ENCODE assay signal across 16 mouse cellular contexts in the genomic region with DNA sequence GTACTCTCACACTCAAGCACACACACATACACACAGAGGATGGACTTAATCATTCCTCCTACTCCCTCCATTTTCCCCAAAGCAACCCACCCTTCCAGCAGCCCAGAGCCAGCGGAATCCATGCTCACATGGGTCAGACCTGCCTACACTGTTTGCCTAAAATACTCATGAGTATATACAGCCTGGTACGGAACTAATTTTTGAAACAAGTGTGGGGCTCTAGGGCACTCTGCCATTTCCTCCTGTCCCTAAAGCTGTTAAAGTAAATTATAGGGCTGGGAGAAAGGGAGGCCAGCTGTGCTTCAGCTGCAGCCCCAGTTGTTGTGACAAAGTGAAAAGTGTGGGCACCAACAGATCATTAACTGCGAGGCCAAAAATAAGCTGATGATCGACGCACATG.
DNase-seq lines count a peak whose midpoint lies in the region; ATAC-seq and TF ChIP-seq lines count a peak whose summit lies in the region.
"Had no signal": no experiment of that assay in that cellular context is flagged by ENCODE, and none has a peak within 500 bp of the region (broad histone marks: within the 10 kb centered on the region; RNA-seq: fewer than 3 reads in every experiment).

No protein-coding gene starts in this region.

- H3K9ac ChIP-seq in kidney, embryonic 16.5 days (replicated peaks; ENCODE audit: low read length), result no peak overlapping the region
- no peak overlapping the region for H3K9ac ChIP-seq in limb, embryonic 11.5 days (ENCODE audit: low read length)
- H3K9ac ChIP-seq: forebrain, embryonic 13.5 days had no signal

- H3K4me2 ChIP-seq in kidney, embryonic 16.5 days (replicated peaks; ENCODE audit: low read depth, low read length), result no peak overlapping the region
- no peak overlapping the region for H3K4me2 ChIP-seq in limb, embryonic 11.5 days (ENCODE audit: low read depth, severe bottlenecking)
- H3K4me2 ChIP-seq: forebrain, embryonic 13.5 days had no signal

- no peaks in the 10 kb centered on the region for H3K27me3 ChIP-seq in kidney, embryonic 16.5 days (ENCODE audit: insufficient read depth, low read length)
- H3K27me3 ChIP-seq in kidney, adult 2 months (replicated peaks; ENCODE audit: control insufficient read depth, insufficient read depth, low read length), result no peaks in the 10 kb centered on the region; the same call in 1 of the 2 replicates
- no peaks in the 10 kb centered on the region for H3K27me3 ChIP-seq in limb, embryonic 11.5 days (ENCODE audit: control insufficient read depth, insufficient read depth, low read length)
- no peaks in the 10 kb centered on the region for H3K27me3 ChIP-seq in midbrain, embryonic 10.5 days (ENCODE audit: low read depth, poor library complexity, severe bottlenecking)
- H3K27me3 ChIP-seq: forebrain, embryonic 13.5 days had no signal

- no peak for DNase-seq in kidney, adult 2 months
- peak; percentile 4 to 15 for DNase-seq in right cerebral cortex, adult 2 months (ENCODE audit: low spot score in 2 of 2)
- no peak for DNase-seq in right cerebral cortex, postnatal 4 days
- DNase-seq in limb, embryonic 11.5 days (ENCODE audit: low spot score), result peak; percentile 61
- DNase-seq in midbrain, embryonic 10.5 days (ENCODE audit: low spot score), result no peak
- no peak for DNase-seq in ovary, adult 18-20 months (ENCODE audit: low spot score)
- DNase-seq: adrenal gland, adult 8-10 months; cerebellum, postnatal 10 days; gastrocnemius, postnatal 14 days; kidney, postnatal 14 days had no signal

- no peak for TF ChIP-seq POLR2A in kidney, adult 2 months (IDR thresholded peaks at IDR 0.05; ENCODE audit: low read depth, low read length)

- H3K9me3 ChIP-seq in kidney, embryonic 16.5 days (ENCODE audit: low read length), result no peaks in the 10 kb centered on the region
- H3K9me3 ChIP-seq in limb, embryonic 11.5 days (ENCODE audit: control insufficient read depth, low read length), result no peaks in the 10 kb centered on the region
- H3K9me3 ChIP-seq in midbrain, embryonic 10.5 days (replicated peaks), result no peaks in the 10 kb centered on the region
- H3K9me3 ChIP-seq: forebrain, embryonic 13.5 days; heart, embryonic 10.5 days had no signal

- H3K4me3 ChIP-seq in kidney, embryonic 16.5 days (ENCODE audit: low read length), result no peak overlapping the region
- no peak overlapping the region for H3K4me3 ChIP-seq in kidney, adult 2 months (ENCODE audit: insufficient read depth, low read depth, low read length)
- H3K4me3 ChIP-seq in limb, embryonic 11.5 days (ENCODE audit: low read depth, low read length), result no peak overlapping the region
- no peak overlapping the region for H3K4me3 ChIP-seq in midbrain, embryonic 10.5 days
- H3K4me3 ChIP-seq: forebrain, embryonic 13.5 days; heart, embryonic 10.5 days had no signal

- 0 out of 2 replicates have a peak, but pooled peaks have one; percentile 6 for ATAC-seq in kidney, embryonic 16.5 days (ENCODE audit: low FRiP score, low TSS enrichment)
- ATAC-seq in limb, embryonic 11.5 days (ENCODE audit: insufficient number of reproducible peaks, low FRiP score, low TSS enrichment, low read depth), result peak; percentile 73
- ATAC-seq: forebrain, embryonic 13.5 days; inflammation-experienced regulatory T-cells, adult 6 months had no signal

- WGBS in kidney, embryonic 16.5 days, result 27% methylated on average over 5 of the region's 5 CpGs
- 50% methylated on average over 5 of the region's 5 CpGs for WGBS in kidney, adult 2 months
- 21% methylated on average over 5 of the region's 5 CpGs for WGBS in limb, embryonic 11.5 days
- WGBS in midbrain, embryonic 10.5 days, result 91% methylated on average over 5 of the region's 5 CpGs

- H3K4me1 ChIP-seq in kidney, embryonic 16.5 days (ENCODE audit: insufficient read depth, low read length), result peaks cover 3% of the 10 kb centered on the region; the same call in 1 of the 2 replicates
- no peaks in the 10 kb centered on the region for H3K4me1 ChIP-seq in kidney, adult 2 months (ENCODE audit: control insufficient read depth, insufficient read depth, low read length)
- H3K4me1 ChIP-seq in limb, embryonic 11.5 days (ENCODE audit: control insufficient read depth, insufficient read depth, low read length), result peaks cover 8% of the 10 kb centered on the region
- H3K4me1 ChIP-seq in midbrain, embryonic 10.5 days, result no peaks in the 10 kb centered on the region
- H3K4me1 ChIP-seq: forebrain, embryonic 13.5 days had no signal

- TF ChIP-seq CTCF in kidney, adult 2 months (conservative IDR thresholded peaks at IDR 0.05; ENCODE audit: insufficient read depth, insufficient read length, low read depth, low read length), result no peak

- no peaks in the 10 kb centered on the region for H3K36me3 ChIP-seq in kidney, embryonic 16.5 days (ENCODE audit: insufficient read depth, low read length)
- H3K36me3 ChIP-seq in kidney, adult 2 months (ENCODE audit: control insufficient read depth, insufficient read depth, low read length), result no peaks in the 10 kb centered on the region
- no peaks in the 10 kb centered on the region for H3K36me3 ChIP-seq in limb, embryonic 11.5 days (ENCODE audit: control insufficient read depth, insufficient read depth, low read length)
- no peaks in the 10 kb centered on the region for H3K36me3 ChIP-seq in midbrain, embryonic 10.5 days
- H3K36me3 ChIP-seq: G1E; heart, embryonic 10.5 days had no signal

- H3K27ac ChIP-seq in kidney, embryonic 16.5 days (ENCODE audit: low read length), result no peak overlapping the region
- H3K27ac ChIP-seq in kidney, adult 2 months (ENCODE audit: insufficient read depth, low read depth, low read length), result no peak overlapping the region
- H3K27ac ChIP-seq in limb, embryonic 11.5 days (replicated peaks; ENCODE audit: low read depth, low read length), result peak overlapping the region; percentile 30; the same call in 1 of the 2 replicates
- H3K27ac ChIP-seq in midbrain, embryonic 10.5 days (replicated peaks), result no peak overlapping the region
- H3K27ac ChIP-seq: forebrain, embryonic 13.5 days; heart, embryonic 10.5 days; stomach, postnatal 0 days had no signal

Comparison
In these comparisons a context has a peak if more than half of its experiments do, and no peak if none do; other contexts are left out.
1. DNase-seq: peak in right cerebral cortex, adult 2 months (2 of 2) and limb, embryonic 11.5 days (single experiment); none in kidney, adult 2 months (single experiment), right cerebral cortex, postnatal 4 days (single experiment), midbrain, embryonic 10.5 days (single experiment) and ovary, adult 18-20 months (single experiment).